Mouse (Mus musculus) layer of hippocampus, postnatal 25 days (tissue): Measurements from ENCODE around the gene Ufd1. TPM values are rescaled to one million over a fixed set of nuclear protein-coding genes. Genes with fewer than 3 reads are reported as not detected.

Experiments used
- DNase-seq, 2 experiments: peaks; one replicate each; pipeline ENCODE4 v3.0.0; 2022; ENCODE audit warnings: mixed read lengths in 2 of 2, low spot score in 1 of 2; ENCODE audit errors: extremely low spot score in 1 of 2
- total RNA-seq, 2 experiments: library from RNA; stranded (reverse); gene quantifications; 2 replicates each; pipeline ENCODE4 v1.2.3; 2021

Ufd1 gene
- 100 to 1,000 TPM; 101 to 103 TPM for total RNA-seq

DNA sequence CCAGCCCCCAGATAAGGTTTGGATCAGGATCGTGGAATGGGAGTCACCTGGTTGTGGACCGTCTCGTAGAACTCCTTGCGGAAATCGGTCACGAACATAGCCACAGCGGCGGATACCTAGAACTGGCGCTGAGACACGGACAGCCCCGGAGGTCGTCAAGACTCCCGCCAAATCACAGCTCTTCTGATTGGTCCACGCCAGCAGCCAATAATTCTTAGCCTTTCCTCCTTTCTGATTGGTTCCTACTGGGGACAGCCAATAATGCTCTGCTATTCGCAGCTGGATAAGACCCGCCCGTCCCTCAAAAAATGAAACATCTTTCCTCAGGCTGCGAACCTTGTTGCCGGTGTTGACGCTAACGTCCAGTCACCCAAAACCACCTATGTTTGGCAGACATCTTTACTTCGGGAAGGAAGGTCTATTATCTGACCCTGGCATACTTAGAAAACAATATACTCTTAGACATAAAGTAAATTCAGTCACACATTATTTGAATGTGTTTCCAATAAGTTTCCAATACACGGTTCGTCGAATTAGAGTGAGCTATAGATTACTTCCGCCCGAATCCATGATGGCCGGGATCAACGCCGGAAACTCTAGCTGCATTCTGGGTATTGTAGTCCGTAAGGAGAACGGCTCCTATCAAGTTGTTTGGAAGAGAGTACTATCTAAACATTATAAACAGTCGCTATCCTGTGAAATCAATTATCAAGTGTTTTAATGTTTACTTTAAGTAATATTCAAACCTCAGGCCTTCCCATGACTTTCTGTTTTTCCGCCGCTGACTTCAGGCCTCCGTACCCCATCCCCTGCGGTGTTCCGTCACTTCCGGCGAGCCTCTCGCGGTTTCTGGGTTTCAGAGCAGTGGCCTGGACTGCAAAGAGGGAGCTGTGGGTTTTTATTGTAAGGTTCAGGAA is at the start of gene Ufd1, which contains the start of gene Cdc45:
Ufd1 (plus strand) TSS at position 312 of the 917 bp plus-strand sequence.
Cdc45 (minus strand) TSS at position 520 of the 917 bp plus-strand sequence.
- DNase-seq, result peak; percentile 44 to 75

DNA sequence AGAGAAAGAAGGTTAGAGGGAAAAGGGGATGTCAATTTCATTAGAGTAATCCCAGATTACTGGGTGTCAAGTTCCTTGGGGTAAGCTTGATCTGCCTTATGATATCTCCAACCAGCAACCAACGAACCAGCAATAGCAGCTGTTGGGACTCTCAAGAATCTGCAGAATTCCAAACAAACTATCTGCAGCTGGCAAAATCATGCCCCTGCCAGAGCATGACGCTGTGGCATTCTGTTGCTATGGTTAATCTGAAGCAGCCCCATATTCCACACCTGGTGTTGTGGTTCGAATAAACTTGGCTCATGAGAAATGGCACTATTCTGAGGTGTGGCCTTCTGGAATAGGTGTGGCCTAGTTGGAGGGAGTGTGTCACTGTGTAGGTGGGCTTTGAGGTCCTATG is 48.6 kb upstream of the Ufd1 start:
- no peak for DNase-seq

DNA sequence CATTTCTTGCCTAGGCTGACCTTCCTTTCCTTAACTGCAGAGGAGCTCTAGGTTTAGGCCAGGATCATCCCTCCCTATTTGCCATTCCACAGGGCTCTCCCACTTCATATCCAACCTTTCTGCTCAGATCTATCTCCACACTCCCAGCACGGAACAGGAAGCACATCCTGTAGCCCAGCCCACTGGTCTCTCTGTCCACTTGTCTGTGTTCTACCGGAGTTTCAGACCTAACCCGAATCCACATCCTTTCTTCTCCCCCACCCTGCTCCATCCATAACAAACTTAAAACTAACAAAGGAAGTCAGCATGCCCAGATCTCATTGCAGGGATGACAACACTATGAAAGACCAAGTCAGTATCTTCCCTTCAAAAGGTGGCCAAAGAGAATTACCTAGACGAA is 45.2 kb upstream of the Ufd1 start:
- no peak for DNase-seq

DNA sequence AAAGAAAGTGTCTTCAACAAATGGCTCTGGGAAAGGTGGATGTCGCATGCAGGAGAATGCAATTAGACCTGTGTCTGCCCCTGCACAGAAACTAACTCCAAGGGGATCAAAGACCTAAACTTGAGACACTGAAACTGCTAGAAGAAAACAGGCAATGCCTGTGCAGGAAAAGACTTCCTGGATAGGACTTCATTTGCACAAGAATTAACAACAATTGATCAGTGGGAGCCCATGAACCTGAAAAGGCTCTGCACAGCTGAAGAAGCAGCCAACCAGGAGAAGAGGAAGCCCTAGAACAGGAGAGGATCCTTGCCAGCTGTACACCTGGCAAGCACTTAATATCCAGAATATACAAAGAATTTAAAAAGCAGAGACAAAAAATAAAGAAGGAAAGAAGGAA is 42.1 kb upstream of the Ufd1 start:
- no peak for DNase-seq

DNA sequence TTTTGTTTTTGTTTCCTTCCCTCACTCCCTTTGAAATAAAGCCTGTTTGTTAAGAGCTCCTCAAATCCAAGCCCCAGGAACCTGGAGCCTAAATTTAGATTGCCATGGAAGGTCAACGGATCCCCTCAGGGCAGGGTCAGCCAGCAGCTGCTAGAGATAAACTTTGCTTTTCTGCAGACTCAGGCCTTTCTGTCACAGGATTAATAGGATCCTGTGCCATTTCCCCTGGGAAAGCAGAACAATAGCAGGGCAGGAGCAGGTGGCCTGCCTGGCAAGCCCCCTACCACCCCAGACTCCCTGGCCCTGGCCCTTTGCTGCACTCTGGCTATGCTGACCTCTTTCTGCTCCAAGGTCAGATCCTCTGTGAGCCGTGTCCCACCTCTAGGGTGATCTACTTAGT is 37.6 kb upstream of the Ufd1 start:
- DNase-seq, result no peak

DNA sequence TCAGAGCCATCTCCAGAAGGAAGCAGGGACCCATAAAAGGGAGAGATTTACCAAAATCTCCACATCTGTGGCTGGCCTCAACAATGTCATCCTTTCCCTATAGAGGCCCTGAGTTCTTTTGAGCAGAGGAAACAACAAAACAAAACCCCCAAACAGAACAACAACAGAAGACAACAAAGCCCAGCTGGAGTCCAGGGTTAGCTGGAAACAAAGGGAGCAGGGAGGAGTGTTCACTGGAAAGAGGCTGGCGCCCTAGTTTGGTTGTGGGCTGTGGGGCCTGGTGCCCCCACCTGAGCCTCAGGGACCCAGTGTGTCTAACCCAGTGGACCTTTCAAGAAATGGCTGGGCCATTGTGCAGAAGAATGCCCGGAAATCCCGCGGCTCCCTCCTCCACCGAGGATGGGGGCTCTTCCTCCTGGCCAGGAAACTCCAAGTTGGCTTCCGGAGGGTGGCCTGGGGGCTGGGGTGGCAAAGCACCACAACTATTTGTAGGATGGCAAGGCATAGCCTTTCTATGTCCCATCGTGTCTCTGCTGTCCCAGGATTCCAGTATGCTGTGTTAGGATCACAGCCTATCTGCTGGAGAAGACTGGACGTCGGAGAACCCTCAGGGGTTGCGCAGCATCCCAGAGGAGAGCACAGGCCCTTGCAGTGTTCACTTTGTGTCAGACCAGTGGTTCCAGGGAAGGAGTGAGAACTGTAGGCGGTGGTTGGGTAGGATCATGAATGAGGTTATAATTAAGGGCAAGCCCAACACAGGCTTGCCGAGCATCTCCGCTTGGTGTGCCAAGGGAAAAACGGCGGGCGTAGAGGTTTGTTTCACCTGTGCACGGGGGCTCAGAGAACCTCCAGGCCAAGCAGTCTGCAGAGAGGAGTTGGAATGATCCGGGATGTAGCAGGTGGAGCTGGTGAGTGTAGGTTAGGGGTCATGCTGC is 35.7 kb upstream of the Ufd1 start:
- DNase-seq, result no peak

DNA sequence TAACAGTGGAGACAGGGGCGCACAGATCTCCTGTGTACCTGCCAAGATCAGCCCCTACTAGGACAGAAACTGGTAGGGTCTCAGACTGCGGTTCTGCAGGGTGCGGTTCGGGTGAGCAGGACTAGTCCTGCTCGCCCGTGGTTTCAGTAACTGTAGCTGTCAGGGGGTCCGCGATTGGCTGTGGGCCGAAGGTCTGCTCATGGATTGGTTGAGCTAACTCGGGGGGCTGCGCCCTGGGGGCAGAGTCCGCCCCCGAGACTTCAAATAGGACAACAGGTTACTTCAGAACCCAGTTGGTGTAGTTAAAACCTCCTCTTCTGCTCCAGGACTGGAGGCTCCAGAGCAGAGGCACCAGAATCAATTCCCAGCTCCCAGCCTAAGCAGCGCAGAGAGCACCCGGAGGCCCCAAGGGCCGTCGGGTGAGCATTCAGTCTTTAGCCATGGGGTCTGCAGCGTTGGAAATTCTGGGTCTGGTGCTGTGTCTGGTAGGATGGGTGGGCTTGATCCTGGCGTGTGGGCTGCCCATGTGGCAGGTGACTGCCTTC is 35.0 kb upstream of the Ufd1 start, which contains the start of gene Cldn5:
Cldn5 (plus strand) TSS at position 292 of the 545 bp plus-strand sequence.
- DNase-seq, result no peak

DNA sequence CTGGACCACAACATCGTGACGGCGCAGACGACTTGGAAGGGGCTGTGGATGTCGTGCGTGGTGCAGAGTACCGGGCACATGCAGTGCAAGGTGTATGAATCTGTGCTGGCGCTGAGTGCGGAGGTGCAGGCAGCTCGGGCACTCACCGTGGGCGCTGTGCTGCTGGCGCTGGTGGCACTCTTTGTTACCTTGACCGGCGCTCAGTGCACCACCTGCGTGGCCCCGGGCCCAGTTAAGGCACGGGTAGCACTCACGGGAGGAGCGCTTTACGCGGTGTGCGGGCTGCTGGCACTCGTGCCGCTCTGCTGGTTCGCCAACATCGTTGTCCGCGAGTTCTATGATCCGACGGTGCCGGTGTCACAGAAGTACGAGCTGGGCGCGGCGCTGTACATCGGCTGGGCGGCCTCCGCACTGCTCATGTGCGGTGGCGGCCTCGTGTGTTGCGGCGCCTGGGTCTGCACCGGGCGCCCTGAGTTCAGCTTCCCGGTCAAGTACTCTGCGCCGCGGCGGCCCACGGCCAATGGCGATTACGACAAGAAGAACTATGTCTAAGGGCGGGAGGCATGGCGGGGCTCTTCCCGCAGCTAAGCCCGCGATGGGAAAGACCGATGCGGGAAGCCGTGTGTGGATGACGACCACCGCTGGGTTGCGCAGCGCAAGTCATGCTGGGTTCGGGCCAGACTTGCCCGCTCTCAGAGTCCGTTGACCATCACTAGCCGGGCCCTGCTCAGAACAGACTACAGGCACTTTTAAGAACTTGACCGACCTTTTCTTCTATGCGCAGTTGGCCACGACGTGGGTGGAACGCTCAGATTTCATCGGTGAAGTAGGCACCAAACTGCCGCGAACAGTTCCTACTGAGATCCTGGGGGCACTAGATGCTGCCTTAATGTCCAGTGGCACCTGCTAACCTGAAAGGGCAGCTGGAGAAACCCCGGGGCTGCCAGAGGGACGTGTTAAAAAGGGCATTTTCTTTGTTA is 34.2 kb upstream of the Ufd1 start:
- no peak for DNase-seq

DNA sequence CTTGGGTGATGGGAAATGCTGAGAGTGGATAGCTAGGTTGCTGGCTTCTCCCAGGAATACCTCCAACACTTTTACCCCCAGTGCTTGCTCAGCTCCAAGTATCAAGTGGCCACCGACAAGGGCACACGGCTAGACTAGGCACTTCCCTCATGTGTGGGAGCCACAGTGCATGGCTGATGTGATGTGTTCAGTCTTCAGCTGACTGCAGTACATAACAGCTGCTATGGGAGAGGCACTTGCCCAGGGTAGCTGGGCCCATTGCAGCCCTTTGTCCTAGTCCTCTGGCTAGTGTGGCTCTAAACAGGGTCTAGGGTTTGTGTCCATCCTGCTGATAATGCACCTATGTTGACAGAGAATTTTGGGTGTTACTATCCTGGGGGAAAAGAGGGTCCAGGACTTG is 33.1 kb upstream of the Ufd1 start:
- DNase-seq, result no peak

DNA sequence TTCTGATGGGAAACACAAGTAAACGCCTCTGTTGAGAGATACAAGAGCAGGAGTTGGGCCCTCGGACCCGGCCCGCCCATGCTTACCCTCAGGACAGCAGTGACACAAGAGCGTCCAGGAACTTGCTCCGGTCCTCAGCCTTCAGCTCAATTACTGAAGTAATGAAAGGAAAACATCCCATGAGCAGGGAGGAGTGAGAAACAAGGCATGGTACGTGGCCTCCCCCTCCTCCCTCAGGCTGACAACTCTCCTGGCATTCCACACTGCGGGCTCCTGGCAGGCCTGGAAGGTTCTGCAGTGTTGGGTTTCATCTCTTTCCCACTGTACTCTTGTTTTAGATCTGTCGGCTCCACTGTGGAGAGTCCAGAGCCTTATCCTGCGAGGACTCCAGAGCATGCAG is 29.8 kb upstream of the Ufd1 start:
- DNase-seq, result no peak

DNA sequence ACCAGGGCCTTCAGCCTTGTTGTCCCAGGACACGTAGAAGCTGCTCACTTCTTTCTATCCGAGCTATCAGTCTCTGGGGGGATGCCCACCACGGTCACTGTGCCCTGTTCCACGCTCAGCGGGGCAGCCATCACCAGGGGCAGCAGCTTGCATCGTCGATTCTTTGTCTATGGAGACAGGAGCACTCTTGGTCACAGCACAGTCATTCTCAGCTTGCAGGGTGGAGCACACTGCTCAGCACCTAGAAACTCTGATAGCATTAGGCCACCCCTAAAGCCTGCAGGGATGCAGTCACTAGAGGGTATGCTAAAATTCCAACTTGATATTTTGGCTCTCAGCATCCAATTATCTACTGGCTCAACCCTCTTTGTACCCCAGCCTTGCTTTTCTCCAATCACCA is 26.6 kb upstream of the Ufd1 start:
- DNase-seq, result no peak

DNA sequence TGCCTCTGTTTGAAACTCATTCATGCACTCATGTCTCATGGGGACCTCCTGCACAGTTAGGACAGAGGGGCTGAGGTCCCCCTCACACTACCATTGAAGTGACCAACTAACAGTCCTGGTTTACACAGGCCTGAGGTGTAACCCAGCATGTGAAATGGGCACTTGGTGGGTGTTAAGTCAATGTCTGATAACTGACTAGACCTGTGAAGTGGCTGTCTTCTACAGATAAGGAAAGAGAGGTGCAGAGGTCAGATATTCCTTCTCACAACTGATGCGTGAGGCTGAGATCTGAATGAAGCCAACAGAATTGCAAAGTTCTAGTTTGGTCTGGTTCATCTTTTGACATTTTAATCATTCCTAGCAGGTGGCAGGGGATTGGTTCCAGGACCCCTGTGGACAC is 26.1 kb upstream of the Ufd1 start:
- no peak for DNase-seq

DNA sequence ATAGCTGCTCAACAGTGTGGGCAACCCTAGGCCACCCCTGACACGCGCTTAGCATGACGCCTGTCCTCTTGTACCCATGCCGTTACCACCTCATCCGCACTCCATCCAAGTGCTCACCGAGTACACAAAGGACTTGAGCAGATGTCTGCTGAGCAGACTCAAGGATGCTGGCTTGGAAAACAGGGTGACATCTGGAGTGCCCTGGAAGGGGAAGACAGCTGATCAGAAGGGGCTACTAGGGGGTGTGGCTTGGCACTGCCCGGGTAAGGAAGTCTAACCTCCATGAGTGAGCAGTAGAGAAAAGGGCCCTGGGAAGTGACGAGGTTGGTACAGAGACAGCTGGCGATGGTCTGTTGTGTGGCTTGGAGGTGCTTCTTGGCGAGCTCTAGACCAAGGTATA is 24.9 kb upstream of the Ufd1 start:
- no peak for DNase-seq

DNA sequence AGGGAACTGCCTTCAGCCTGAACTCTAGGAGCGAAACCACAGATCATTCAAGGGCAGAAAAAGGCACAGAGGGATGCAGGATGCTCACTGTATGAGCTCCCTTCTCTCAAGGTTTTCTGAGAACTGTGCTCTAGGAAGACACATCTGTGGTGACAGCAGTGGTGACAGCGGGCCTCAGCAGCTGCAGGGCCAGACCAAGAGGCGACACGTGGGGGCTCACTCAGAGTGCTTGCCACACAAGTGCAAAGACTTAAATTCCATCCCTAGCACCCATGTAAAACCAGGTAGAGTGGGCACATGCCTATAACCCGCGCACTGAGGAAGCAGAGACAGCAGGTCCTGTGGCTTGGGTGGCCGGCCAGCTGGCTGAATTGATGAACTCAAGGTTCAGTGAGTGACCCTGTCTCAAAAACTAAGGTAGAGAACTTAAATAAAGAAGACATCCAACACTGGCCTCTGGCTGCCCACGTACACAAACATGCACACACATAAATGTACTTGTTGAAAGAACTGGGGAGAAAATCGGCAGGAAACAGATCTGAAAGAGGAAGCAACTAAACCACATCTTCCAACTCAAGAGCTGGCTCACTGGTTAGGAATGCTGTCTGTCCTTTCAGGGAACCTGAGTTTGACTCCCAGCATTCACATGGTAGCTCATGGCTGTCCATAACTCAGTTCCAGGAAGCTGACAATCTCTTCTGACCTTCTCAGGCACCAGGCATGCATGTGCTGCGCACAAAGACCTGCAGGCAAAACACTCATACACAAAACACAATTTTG is 22.8 kb upstream of the Ufd1 start:
- no peak for DNase-seq

DNA sequence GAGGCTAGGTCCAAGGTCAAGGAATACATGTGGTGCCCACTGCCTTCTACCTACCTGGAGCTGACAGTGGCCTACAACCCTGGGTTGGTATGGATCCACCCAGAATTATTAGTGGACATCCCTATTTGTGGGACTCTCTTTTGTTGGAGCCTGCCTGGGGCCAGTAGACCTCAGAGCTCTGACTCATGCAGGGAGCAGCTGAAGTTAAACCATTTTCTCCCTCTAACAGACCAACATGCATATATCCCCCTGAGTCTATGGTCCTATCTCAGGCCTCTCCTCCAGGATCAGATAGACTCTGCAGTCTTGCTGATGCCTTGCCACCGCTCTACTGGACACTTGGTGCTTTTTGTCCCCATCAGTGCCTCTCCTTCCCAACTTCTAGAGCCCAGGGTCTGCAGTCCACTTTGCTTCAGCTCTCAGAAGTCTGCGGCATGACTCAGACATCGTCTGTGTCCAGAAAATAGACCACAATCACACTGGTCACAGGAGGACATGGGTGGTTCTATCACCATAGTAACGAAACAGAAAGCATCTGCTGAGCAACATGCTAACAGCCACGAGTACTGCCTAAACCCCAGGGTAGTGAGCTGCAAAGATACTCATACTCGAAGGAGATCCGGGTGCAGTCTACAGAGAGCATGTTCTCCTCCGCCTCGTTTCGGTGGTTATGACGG is 16.2 kb upstream of the Ufd1 start:
- no peak for DNase-seq

DNA sequence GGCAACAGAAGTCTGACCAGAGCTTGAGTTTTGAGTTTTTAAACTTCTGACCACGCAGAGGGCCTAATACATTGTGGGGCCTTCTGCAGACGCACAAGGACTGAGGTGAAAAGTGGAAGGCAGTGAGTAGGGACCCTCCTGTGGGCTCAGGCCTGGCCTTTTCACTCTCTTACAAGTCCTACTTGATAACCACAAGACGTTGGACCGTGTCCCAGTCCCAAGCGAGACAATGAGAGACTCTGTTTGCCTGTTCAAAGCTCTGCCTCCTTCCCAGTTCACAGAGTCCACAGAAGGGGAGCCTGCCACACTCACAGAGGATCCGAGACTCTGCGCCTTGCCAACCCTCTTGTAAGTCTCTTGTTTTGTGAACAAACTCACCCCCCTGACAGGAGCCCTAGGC is 14.9 kb upstream of the Ufd1 start:
- no peak for DNase-seq

DNA sequence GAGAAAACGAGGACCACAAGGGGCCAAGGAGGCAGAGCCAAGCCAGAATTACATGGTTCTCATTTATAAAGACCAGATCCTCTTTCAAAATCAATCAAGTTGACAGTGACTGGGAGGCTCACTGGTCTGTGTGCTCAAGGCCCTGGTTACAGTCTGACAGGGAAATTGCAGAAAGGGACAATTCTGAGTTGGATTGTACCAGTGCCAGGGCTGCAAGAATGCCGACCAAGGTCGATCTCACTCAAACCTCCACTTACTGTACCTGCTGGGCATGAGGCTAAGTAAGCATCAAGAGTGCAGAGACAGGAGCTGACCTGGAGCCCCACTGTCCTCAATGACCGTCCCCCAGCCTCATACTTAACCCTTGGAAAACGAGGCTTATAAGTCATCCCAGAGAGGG is 13.4 kb upstream of the Ufd1 start:
- no peak for DNase-seq

DNA sequence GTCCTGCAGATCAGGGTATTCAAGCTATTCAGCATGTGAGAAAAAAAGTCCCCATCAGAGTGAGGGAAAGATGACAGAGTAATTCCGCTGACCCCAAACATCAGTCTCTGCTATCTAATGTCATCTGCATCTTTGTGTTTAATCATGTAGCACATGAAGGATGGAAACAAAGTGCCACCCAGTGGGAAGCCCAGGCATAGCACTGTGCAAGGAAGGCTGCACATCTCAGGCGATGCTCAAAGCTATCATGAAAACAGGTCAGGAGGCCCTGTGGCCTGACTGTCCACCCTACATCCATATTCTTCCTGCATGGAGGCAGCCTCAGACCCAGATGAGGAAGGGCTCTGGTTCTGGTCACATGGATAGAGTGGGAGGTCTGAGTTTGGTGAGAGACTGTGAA is 12.7 kb upstream of the Ufd1 start:
- peak; percentile 49 to 76 for DNase-seq
